Mouse (Mus musculus) yolk sac, embryonic 10.5 days (tissue): ENCODE data around the gene Osbpl6.
A peak's percentile ranks its signal among the peaks of the same experiment; 100 is the strongest.

Experiments
- DNase-seq: peaks from one replicate; pipeline ENCODE4 v3.0.0-alpha.2; 2017; ENCODE audit warnings: low spot score

Osbpl6 gene

DNA sequence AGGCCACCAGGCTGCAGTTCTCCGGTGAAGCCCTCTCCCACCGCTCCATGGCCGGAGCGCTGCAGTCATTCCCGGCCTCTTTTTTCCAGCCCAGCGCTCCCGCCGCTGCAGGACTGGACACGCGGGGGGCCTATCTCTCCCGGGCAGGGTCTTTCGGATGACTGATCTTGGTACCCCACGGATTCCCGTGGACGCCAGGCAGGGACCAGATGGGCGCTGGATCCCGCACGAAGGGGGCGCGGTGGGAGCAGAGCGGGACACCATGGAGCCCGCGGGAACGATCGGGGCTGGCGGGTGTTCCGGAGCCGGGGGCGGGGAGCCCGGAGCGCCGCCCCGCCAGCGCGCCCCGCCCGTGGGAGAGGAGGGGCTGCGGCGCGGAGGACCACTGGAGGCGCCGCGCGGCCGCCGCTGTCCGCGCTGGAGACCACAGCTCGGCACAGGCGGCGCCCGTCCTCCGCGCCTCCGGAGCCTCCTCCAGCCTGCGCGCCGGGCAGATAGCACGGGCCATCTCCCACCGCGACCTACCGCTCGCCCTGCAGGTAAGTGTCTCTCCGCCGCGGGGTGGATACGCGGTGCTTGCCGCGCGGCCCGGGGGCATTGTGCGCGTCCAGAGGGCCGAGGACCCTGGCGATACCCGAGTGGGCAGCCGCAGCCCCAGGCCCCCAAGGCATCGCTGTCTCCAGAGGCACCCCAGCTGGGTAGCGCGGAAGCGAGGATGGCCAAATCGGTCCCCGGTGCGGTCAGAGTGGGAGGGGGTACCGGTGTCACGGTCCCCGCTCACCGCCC, at the start of gene Osbpl6:
TSS of gene Osbpl6 (plus strand) at position 358 of the 786 bp plus-strand sequence.
- peak; percentile 78 for DNase-seq

DNA sequence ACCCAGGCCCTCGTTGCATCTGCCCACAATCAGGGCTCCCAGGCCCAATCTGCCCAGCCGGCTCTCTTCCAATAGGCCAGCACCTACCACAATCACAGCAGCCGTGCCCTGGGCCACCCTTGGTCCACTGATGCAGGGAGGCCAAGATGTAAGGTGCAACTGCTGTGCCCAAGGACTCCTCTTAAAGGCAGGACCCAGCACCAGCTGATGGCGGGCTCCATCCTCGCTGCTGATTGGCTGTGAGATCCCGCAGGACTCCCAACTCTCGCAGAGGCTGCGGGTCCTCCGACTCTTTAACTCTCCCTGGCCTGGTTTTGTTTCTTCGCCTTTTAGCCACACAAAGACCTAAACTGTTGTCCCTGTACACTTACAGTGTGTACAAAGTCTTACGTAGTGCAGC, 46.1 kb upstream of the Osbpl6 start, which contains the start of gene Cyct:
TSS of gene Cyct (minus strand) at position 225 of the 400 bp plus-strand sequence.
- no peak for DNase-seq

DNA sequence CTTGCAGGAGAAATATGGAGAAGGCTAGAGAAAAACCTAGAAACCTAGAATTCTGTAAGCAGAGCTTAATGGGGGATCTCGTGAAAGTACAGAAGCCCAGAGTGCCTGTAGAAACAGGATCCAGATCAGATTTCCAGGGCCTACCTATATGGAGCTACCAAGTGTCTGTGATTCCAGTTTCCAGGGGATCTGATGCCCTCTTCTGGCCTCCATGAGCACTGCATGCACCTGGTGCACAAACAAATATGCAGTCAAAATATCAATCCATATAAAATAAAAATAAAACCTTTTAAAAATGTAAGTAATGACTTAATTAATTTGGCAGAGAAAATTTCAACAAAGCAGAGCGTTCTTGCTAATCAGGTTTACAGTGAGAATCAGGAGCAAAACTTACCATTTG, 44.2 kb upstream of the Osbpl6 start:
- DNase-seq, result no peak

DNA sequence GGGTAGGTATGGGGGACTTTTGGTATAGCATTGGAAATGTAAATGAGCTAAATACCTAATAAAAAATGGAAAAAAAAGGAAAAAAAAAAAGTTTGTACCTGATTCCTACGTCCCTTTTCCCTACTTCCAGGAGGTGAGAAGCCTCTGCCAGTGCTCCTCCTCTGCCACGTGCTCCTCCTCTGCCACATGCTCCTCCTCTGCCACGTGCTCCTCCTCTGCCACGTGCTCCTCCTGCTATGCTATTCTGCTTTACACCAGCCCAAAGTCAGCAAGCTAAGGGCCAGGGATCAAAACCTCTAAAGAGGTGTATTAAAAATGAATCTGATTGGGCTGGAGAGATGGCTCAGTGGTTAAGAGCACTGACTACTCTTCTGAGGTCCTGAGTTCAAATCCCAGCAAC, 40.5 kb upstream of the Osbpl6 start:
- DNase-seq, result no peak

DNA sequence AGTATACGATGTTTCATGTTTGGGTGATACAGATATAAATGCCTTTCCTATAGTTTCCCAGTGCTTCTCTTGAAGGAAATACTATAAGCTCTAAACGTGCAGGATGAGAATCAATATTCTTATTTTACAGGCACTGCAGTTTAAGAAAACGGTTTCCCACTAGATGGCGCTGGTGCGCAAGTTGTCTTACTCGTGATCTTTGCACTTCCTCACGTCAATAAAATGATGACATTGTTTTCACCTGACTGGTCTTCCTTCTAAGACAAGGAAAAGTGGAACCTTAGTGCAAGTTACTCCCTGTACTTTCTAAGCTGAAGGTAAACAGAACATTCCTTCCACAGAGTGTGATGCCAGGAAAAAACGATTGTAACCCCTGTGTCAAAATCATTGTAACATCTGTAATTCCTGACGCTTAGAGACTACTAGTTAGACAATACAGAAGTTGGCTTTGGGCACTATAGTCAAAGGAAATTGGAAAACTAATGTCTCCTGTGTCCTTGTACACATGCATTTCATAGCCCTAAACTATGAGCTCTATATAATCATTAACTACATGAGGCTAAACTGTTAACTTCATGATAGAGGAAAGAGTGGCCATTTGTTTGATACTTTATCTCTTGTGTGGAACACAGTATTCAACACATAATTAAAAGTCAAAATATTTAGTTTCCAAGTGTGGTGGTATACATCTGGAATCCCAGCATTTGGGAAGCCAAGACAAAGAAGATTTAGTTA, 39.0 kb upstream of the Osbpl6 start:
- peak; percentile 69 for DNase-seq

GRCm38 (mm10) chr2:76368861-76369660, 37.2 kb upstream of the Osbpl6 start:
- no peak for DNase-seq

- peak; percentile 82 for DNase-seq
Measured at GRCm38 (mm10) chr2:76369821-76370655, 36.3 kb upstream of the Osbpl6 start, which contains the start of gene Rbm45. Gene Rbm45 (plus strand): TSS chr2:76369984.

GRCm38 (mm10) chr2:76370656-76370922, 35.7 kb upstream of the Osbpl6 start:
- DNase-seq, result no peak

- no peak for DNase-seq
Measured at GRCm38 (mm10) chr2:76372244-76372643, 34.1 kb upstream of the Osbpl6 start.

GRCm38 (mm10) chr2:76374544-76375206, 31.6 kb upstream of the Osbpl6 start:
- DNase-seq, result no peak

- DNase-seq, result no peak
Measured at GRCm38 (mm10) chr2:76378646-76379045, 27.7 kb upstream of the Osbpl6 start.

DNA sequence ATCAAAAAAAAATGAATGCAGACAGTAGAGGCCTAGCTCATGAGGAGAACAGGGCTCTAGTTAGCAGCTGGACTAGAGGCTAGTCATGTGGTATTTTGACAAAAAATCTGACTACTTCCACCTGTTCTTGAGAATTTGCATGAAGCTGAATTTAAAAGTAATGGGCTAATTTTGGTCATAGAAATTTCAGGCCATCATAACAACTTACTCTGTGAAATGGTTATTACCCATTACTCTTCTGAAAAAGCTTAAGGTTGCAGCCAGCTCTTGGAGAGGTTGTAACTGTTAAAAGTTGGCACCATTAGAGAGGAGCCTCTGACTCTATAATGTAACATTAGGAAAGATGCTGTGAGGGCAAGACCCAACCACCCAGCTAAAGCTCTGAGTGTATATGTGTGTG, 19.8 kb upstream of the Osbpl6 start:
- no peak for DNase-seq

- DNase-seq, result no peak
Measured at GRCm38 (mm10) chr2:76400178-76400577, 6.1 kb upstream of the Osbpl6 start.

DNA sequence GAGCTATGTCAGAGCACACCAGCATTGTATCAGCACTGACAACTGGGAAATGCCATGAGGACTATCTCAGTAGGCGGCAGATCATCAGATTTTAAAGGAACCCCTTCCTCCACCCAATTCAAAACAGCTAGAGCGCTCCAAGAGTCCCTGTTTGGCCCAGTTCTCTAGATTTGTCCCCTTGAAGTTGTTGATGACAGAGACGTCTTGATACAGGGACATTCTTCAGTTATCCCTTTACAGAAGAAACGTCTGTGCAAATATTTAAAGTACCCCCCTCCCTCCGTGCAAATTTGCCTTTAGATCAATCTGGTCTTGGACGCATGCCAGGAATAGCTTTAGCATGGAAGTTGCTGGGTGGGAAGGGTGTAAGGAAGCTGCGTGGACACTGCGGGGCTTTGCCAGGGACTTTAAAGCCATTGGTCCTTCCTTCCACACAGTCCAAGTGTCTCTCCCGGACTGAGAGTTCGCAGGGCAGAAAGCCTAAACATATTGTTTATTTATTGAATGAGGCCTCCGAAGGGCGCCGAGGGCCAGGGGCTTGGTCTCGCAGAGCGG, 635 bp upstream of the Osbpl6 start:
- peak; percentile 45 for DNase-seq

- peak; percentile 77 for DNase-seq
Measured at GRCm38 (mm10) chr2:76406937-76407441, 681 bp downstream of the Osbpl6 start.

- DNase-seq, result no peak
Measured at GRCm38 (mm10) chr2:76409526-76409925, 3.2 kb downstream of the Osbpl6 start.

- no peak for DNase-seq
Measured at GRCm38 (mm10) chr2:76409986-76410385, 3.7 kb downstream of the Osbpl6 start.

DNA sequence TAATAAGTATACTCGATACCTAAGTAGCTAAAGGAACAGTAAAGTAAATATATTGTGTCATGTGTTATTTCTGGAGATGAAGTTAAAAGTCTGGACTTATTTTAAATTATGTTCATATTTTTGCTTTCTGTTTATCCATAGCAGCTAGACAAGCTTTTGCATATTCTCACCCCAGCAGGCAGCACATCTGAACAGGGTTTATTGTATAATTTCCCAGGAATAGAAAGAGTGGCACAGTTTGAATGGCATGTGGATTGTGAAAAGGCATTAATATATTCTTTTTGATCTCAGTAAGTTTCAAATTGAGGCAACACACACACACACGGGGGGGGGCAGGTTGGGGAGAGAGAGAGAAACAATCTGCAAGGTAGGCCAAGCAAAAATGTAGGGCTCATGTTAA, 6.6 kb downstream of the Osbpl6 start:
- DNase-seq, result no peak

DNA sequence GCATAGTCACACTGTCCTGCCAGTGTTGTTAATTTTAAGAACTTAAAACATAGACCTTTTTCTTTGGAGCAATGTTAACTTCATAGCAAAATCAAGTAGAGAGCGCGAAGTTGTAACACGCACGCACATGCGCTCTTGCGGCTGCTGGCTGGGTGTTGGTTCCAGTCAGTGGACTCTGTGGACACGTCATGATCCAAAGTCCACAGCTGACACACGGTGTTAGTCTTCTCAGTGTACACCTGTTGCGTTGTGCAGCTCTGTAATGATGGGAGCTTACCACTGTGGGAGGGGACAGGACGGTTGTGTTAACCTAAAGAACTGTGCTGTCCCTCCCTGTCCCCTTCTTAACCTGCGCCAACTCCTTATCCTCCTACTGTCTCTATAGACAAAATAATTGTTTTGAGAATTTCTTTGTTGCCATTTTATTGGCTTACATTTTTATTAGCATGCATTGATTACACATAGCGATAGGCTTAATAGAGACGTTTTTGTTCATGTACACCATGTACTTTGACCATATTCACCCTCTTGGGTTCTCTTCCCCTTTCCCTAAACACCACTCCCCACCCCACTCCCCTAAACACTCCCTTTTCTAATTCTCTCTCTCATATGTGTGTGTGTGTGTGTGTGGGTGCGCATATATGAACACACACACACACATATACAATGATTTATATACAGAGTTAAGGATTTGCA, 11.3 kb downstream of the Osbpl6 start:
- DNase-seq, result peak; percentile 74

DNA sequence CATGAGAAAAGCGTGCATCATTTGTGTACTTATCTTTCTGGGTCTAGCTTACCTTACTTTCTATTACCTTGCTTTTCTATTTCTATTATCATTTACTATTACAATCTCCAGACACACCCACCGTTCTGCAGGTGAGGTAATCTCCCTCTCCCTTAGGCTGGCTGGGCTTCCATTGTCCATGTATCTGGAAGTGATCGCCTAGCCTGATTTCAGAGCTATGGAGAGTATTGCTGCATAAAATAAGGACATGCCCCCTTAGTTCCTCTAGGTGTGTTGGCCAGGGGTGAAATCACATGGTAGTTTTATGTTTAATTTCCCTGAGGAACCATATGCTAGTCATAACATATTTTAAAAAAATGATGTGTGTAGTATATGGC, 11.8 kb downstream of the Osbpl6 start:
- DNase-seq, result no peak
